Mouse (Mus musculus): ENCODE measurements around the gene Pou2f2.

Pou2f2 gene

GRCm38 (mm10) chr7:25179606-25180161 lies at the start of gene Pou2f2:
Gene Pou2f2, minus strand, starts transcription at chr7:25179726.
- peak; percentile 44 for DNase-seq (ENCODE audit: low spot score)

GRCm38 (mm10) chr7:25227523-25228300 lies 48.2 kb upstream of the Pou2f2 start:
- no peak for DNase-seq (ENCODE audit: low spot score)

- DNase-seq (ENCODE audit: low spot score): no peak
These were observed 42.9 kb upstream of the Pou2f2 start for GRCm38 (mm10) chr7:25222275-25222967.

- peak; percentile 93 for DNase-seq (ENCODE audit: low spot score)
These were observed 41.8 kb upstream of the Pou2f2 start, which contains the start of gene Zfp526 for GRCm38 (mm10) chr7:25221102-25221883. Gene Zfp526, plus strand, starts transcription at chr7:25221425.

- DNase-seq (ENCODE audit: low spot score): no peak
These were observed 41.1 kb upstream of the Pou2f2 start, which contains the start of gene Dedd2 for GRCm38 (mm10) chr7:25220457-25221101. Gene Dedd2, minus strand, starts transcription at chr7:25220615.

GRCm38 (mm10) chr7:25219756-25220456 lies 40.4 kb upstream of the Pou2f2 start:
- peak; percentile 81 for DNase-seq (ENCODE audit: low spot score)

GRCm38 (mm10) chr7:25219416-25219750 lies 39.9 kb upstream of the Pou2f2 start:
- no peak for DNase-seq (ENCODE audit: low spot score)

GRCm38 (mm10) chr7:25218705-25219415 lies 39.3 kb upstream of the Pou2f2 start:
- DNase-seq (ENCODE audit: low spot score): peak; percentile 24

GRCm38 (mm10) chr7:25217653-25218395 lies 38.3 kb upstream of the Pou2f2 start:
- DNase-seq (ENCODE audit: low spot score): no peak

- no peak for DNase-seq (ENCODE audit: low spot score)
These were observed 34.6 kb upstream of the Pou2f2 start for GRCm38 (mm10) chr7:25214172-25214571.

GRCm38 (mm10) chr7:25213099-25213498 lies 33.6 kb upstream of the Pou2f2 start:
- DNase-seq (ENCODE audit: low spot score): no peak

GRCm38 (mm10) chr7:25210482-25210881 lies 31.0 kb upstream of the Pou2f2 start:
- DNase-seq (ENCODE audit: low spot score): no peak

GRCm38 (mm10) chr7:25209161-25209622 lies 29.7 kb upstream of the Pou2f2 start:
- no peak for DNase-seq (ENCODE audit: low spot score)

GRCm38 (mm10) chr7:25206094-25206830 lies 26.7 kb upstream of the Pou2f2 start:
- DNase-seq (ENCODE audit: low spot score): no peak

- no peak for DNase-seq (ENCODE audit: low spot score)
These were observed 26.0 kb upstream of the Pou2f2 start for GRCm38 (mm10) chr7:25205355-25206093.

- DNase-seq (ENCODE audit: low spot score): no peak
These were observed 24.1 kb upstream of the Pou2f2 start for GRCm38 (mm10) chr7:25203624-25204023.

GRCm38 (mm10) chr7:25197384-25198018 lies 18.0 kb upstream of the Pou2f2 start:
- no peak for DNase-seq (ENCODE audit: low spot score)

- DNase-seq (ENCODE audit: low spot score): no peak
These were observed 16.6 kb upstream of the Pou2f2 start for GRCm38 (mm10) chr7:25196107-25196506.

Measured in ovary, postnatal 10 days (tissue).